Mouse (Mus musculus) erythroid progenitor cell, adult 5-6 weeks (primary cell): ENCODE measurements at regions not wholly inside any gene's neighbourhood (a gene's known extent, or its start where the extent isn't known, plus 50 kb on each side); places are given as distances from the start of the nearest gene placed in this dataset.

Experiments
- ATAC-seq: replicated peaks from 2 replicates; pipeline ENCODE4 v1.8.0; 2016; ENCODE audit warnings: moderate number of reproducible peaks, mild to moderate bottlenecking, moderate TSS enrichment, inconsistent platforms; ENCODE audit not compliant: poor library complexity, low FRiP score, severe bottlenecking

DNA sequence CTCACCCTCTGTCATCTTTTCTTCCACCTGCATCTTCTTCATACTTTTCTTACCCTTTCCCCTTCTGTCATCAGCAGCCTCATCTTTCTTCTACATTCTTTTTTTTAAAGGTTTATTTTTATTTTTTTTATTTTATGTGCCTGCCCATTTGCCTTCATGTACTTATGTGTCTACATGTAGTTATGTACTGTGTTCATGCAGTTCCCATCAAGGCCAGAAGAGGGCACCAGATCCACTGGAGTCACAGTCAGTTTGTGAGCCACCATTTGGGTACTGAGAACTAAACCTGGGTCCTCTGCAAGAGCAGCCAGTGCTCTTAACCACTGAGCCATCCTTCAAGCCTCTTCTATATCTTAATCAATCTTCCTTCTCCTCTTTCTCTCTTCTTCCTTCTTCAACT lies 475.7 kb upstream of the Zmiz1 start:
- ATAC-seq: no peak

DNA sequence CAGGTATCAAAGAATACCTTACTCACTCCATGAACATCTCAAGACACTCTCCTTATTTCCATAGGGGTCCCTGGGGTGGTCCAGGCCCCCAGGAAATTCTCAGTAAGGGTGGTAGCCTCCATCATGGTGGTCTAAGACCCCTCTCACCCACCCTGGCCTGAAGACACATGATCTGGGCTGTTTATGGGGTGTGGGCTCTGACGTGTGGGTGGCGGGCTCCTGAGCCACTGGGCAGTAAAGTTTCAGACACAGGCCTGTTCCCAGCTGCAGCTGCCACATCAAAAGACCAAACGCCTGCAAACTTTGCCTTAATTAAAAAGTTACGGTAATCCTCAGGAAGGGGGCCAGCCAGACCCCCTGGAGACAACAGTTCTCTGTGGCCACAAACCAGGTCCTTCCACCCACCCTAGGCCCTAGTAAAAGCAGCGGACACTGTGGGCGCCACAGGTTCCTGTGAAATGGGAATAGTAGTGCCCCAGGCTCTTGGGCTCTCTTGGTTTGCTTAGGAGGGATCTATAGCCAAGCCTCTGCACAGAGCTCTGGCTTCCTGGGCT lies 473.1 kb upstream of the Zmiz1 start:
- ATAC-seq: no peak

DNA sequence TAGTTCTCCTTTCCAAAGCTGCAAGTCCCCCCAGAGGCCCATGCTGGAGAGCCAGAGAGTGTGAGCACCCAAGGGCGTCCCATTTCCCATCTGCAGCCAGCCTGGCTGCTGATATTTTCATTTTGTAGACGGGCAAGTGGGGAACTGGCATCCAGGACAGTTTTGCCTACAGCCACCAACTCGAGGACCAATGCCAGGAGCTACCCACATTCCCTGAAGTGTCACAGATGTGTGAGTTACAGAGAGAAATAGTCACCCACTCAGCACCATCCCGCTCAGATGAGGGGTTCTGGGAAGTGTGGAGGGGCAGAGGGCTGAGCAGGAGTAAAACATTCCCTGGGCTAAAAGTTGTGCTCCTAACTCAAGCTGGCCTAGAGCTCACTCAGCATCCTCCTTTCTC lies 472.6 kb upstream of the Zmiz1 start:
- no peak for ATAC-seq

DNA sequence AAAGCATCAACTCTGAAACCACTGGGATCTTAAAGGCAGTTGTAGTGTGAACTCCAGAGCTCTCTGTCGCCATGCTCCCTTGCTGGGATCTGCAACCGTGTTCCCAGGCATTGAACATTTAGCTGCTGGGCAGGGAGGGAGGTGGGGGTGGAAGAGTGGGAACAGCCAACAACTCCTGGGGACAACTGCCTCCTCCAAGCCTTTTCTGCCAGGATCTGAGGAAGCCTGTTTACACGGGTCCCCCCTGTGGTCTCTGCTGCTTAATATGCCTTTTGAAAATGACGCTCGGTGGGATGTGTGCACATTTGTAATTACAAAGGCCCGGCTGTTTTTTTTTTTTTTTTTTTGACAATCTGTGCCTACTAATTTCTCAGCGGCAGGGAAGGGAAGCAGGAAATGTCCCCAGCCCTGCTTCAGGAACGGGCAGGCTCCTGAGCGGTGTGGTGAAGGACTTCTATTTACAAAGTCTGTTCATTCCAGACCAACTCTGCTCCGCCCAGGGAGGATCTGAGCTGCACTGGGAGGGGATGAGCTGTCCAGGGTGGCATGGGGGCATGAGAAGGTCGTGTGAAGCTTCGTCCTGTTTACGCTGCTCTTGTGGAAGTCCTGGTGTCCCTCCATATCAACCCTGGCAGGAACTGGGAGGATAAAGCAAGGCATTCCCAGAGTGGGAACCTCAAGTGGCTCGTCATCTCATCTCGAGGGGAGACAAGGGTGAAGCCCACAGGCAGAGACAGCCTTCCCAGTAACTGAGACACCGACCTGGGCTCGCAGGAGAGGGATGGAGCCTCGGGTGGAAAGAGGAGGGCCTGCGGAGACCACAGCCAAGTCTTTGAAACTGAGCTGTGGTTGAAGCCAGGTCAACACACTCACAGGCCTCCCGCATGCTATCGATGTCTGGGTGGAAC lies 465.0 kb upstream of the Zmiz1 start:
- ATAC-seq: no peak

DNA sequence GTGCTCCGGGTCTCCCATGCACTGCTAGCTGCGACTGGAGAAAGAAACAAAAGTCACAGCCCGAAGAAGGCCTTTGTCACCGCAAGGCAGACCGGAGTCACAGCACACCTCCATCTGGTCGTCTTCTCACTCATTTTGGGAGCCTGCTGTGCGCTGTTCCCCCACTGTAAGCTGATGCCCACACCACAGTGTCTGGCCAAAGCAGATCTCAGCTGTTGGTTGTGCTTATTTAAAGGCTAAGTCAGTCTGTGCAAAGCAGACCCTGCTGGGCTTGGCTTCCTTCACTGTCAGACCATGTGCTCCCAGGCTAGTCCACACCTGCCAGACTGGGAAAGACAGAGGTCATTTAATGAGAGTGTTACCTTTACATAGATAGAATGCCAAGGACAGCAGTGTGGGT lies 463.8 kb upstream of the Zmiz1 start:
- ATAC-seq: no peak

DNA sequence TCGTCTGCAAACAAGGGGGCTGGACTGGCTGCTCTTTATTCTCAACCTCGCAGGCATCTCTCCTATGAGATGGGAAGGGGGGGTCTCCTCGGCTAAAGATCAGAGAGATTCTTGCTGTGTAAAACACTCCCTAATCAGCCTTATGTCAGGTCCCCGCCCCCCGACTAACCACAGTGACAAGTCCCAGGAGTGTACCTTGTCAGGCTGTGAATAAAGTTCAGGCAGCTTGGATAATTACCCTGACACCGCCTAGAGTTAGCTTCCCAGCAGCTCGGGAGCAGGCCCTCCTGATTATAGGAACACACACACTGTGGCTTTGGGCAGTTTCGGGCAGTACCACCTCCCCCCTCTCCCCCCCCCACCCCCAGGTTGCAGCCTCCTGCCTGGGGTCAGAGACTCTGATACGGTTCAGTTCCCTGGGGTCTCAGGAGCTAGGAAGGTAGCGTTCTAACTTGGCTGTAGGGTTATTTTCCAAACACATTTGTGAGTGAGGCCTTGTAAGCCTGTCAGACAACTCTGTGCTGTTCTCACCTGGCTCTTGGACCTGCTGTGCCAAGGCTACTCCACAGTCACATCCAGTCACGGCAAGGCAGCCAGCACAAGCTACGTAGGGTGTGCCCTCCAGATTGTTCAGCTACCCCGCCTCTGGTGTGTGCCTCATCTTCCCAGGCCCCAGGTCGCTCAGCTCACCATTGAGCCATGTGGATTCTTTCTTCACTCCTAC lies 461.0 kb upstream of the Zmiz1 start:
- no peak for ATAC-seq

DNA sequence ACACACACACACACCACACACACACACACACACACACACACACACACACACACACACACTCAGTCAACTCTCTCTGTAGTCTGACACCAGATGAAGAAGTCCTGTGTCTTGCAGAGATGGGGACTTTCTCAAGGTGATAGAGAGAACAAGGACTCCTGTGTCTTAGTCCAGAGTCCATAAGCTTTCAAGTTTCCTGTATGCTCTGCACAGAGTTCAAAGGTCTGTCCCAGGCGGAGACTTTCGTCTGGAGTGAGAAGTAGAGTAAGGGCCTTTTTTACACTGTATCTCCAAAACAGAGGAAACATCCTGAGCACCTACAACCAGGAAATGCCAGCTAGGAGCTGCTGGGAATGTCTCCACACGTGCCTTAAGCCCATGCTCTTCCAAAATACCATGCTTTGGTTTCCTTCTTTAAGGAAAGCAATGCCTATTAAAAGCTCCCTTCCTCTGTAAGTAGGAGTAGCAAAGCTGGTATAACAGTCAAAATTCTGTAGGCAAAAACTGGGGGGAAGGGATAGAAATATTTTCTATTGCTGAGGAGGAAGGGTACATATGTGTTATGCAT lies 459.9 kb upstream of the Zmiz1 start:
- no peak for ATAC-seq

DNA sequence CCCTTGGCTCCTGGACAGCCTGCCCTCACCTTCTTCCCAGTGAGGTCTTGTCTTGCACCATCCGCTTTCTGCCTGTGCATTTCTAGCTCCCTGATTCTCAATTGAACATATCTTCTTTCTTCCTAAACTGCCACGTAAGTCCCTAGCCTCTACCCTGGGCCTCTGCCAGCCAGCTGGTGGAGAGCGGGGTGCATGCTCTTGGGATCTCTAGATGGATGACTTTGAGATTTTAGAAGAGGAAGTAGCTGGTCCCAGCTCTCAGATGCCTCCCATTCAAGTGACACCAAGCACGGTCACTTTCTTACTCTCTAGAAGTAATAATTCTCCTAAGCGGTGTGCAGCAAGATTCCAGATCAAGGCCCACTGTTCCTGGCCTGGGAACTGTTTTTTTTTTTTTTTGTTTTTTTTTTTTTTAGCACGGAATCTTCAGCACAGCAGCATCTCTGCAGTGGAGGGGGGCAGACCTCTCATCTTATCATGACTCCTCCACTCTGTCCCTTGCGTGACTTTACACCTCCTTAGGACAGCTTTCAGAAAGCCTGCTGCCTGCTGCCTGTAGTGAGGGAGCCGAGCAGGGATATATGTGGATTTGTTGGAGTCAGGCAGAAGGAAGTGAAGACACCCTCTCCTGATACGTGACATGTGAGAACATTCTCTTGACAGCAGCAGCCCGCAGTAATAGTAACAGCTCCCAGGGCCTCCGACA lies 453.6 kb upstream of the Zmiz1 start:
- ATAC-seq: no peak

DNA sequence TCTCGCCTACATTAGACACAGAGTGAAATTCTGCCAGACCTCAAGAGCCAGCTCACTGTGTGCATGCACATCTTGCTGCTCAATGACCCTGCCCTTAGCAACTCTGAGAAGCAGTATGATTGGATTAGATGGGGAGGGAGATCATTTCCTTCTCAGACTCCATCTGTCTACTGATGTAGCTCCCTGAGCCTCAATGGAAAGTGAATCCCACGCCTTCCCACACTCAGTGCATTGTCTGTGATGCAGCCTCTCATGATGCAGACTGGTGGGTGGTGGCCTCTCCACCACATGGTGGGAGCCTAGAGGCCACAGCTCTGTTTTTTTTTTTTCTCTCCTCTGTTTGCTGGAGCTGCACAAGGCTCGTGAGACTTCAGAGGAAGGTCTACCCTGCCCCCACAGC lies 447.1 kb upstream of the Zmiz1 start:
- no peak for ATAC-seq

DNA sequence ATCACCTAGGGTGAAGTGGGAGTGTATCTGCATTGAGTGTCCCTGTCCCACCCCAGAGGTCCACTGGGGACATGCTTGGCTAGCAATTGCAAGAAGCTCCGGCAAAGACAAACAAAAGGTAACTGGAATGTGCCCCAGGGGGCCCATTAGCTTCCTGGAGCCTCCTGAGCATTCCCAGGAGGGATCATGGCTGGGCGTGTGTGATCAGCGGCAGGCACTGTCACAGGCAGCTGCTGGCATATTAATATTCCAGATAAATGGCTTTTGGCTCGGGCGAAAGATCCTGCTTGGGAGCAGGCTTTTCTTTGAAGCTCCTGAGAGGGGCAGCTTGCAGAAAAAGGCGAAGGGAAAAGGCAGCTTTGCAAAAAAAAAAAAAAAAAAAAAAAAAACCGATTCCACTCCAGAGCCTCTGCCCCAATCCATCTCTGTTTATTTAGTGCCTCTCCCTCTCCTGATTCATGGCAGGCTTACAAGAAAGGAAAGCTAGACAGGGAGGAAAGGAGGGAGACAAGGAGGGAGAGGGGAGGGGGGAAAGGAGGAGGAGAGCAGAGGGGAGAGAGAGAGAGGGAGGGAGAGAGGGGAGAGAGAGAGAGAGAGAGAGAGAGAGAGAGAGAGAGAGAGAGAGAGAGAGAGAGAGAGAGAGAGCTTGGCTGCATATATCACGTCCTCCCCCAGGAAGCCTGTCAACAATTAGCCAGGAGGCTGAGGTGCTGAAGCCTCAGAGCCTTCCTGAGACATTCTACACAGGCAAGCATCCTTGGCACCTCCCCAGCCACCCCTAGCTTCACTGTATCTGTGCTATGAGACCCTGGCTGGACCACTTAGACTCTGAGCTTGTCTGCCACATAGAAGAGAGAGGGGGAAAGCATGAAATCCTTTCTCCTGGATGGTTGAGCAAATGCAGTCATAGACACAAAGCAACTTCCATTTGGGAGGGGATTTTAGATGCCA lies 443.4 kb upstream of the Zmiz1 start:
- ATAC-seq: no peak

DNA sequence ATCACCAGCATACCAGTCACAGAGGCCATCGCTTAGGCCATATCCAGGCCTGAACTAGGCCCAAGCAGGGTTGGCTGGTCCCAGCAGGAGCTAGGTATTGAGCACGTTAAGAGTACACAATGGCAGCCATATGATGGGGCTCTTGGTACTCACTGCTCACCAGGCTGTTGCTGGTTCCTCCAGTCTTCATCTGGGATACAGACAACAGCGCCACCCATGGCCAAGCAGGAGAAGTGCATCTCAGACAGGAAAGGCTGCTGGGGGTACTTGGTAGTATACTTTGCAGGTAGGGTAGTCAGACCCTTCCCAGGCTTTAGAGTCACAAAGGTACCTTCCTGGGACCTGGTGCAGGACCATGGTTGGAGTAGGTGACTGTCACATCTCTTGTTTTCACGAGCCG lies 441.1 kb upstream of the Zmiz1 start:
- ATAC-seq: no peak

DNA sequence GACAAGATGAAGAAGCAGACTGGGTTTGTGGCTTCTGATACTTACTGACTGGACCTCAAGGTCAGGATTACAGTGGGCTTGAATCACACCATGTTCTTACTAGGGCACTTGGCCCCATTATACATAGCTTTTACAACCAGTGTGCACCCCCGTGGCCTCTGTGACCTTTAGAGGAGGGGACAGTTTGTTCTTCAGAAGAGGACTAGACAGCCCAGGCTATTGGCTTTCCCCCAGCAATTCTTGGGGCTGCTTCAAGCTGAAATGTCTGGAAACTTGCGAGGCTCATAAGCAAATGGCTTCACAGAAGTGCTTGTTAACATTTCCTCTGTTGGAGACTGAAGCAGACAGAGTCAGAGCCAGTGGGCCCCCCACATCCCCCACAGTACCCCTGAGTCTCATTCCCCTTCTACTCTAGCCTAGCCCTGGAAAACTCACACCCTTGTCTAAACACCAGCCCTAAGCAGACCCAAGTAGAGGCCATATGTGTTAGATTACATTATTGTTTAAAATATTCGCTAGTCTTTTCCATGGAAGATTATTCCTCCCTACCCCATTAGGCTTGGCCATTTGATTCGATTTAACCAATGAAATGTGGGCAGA lies 439.6 kb upstream of the Zmiz1 start:
- no peak for ATAC-seq

DNA sequence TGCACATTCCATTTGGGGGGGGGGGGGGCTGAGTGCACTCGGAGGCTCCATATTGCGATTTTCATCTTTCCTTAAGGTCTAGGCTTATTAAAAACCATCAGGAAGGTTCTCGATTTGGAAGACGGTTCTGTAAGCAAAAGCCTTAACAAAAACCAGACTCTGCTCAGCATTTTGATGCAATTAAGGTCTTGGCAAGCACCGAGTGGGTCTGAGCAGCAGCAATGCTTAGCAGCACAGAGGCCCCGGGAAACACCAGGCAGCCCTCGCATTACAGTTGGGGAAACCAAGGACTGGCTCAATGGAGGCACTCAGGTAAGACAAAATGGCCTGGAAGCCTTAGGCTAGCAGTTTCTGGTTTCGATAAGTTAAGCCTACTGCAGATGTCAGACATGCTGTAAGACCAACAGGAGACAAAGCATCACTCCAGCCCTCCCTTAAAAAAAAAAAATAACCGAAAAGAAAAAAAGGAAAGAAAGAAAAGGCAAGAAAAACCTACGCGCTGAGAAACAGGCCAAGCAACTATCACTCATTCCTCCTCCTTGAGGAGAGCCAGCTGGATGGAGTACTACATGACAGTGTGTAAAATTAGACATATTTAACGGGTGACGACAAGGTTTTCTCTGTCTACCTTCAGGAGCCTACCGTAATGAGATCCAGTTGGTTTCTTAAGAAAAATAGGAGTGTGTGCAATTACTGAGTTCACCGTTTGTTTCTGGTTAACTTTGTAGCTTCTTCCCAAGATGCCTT lies 436.3 kb upstream of the Zmiz1 start:
- ATAC-seq: no peak

DNA sequence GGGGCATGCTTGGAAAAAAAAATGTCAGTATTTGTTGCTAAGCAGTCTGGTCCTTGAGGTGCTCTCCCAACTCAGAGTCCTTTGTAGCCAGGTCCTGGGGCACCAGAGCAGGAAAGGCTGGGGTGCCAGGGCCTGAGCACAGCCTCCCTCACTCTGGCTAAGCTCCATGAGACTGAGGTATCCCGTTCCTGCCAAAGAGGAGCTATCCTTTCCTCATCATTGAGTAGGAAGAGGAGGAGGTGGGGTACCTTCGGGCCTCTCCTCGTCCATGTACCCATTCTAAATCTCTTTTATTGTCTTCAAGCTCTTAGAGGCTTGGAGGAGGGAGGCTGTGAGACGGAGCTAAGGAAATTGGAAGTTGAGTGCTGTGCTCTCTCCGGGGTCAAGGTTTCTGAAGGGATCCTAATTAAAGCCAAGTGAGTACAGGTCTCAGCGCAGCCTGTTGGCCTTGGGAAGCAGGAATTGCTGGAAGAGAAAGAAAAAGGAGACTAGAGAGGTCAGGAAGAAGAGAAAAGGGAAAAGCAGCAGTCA lies 435.6 kb upstream of the Zmiz1 start:
- no peak for ATAC-seq

DNA sequence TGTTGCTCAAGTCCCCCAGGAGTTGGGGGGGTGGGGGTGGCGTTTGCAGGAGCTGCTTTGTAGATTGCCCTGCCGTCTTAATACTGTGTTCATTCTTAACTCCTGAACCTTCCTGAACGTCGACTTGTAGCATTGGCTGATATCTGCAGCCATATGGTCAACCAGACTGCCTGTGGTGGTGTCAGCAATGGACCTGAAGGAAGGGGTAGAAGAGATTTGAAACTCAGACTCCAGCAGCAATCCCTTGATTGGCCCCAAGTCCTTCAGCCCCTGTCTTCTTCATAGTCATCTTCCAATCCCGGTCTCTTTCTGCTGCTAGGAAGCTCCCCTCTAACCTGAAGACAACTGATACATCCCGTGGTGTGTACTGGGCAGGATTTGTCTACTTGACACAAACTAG lies 433.9 kb upstream of the Zmiz1 start:
- no peak for ATAC-seq

DNA sequence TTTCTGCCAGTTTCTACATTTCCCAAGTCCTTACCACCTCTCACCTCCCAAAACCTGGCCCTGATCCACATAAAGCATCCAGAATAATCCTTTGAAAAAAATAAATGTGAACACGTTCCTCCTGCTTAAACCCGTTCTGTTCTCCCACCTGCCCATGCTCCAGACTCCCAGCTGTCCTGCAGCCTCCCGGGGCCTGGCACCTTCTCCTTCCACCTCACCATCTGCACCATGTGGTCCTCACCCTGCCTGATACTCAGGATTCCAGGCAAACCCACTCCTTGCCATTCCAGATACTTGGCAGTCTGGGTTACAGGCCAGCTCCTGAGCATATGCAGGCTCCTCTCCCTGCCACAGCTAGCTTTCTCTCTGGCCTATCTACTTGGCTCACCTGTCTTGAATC lies 431.9 kb upstream of the Zmiz1 start:
- ATAC-seq: no peak

DNA sequence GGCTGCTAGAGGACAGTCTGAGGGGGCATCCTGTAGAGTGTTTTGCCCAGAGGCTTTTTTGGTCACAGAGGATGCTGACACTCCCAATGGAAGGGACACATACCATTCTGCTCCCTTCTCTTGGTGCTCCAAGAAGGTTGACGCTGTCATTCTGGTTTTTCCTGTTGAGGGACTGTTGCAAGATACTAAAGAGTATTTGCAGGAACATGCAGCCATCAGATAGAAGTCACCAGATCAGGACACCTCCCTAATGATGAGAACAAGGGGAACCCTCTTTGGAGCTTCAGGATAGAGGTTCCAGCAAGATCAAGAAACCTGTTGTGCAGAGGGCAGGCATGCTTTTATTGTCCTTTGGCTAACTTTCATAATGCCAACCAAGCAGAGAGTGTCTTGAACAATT lies 431.1 kb upstream of the Zmiz1 start:
- ATAC-seq: no peak

DNA sequence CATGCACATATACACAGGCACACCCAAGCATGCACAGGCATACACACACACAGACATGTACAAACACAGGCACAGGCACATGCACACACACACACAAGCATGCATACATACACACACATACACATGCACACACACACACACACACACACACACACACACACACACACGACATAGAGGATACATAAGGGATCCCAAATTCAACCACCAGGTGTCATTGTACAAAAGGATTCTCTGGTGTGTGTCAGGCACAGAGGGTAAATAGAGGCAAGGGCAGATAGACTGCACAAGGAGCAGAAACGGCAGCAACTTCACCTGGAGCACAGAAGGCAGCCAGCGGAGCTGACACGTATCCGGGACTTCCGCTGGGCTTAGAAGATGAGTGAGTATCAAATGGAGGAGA lies 428.1 kb upstream of the Zmiz1 start:
- ATAC-seq: no peak
